Mouse (Mus musculus): Measurements from ENCODE around the gene Raet1e. TPM values are rescaled to one million over a fixed set of nuclear protein-coding genes. Genes with fewer than 3 reads are reported as not detected.
"Not testable (repeated sequence)": the region's sequence is repeated elsewhere in the genome, so short reads cannot be mapped to it uniquely, and the experiment has no call there.

Raet1e gene
- polyA plus RNA-seq, 1 experiment from 2014 or later = 5.7 TPM

- Histone ChIP-seq H3K9ac (no peak overlapping the region), H3K4me2 (replicated peaks) (no peak overlapping the region), H3K27me3 (replicated peaks) (no peaks in the 10 kb centered on the region), H3K36me3 (no peaks in the 10 kb centered on the region), H3K4me3 (replicated peaks) (no peak overlapping the region), H3K9me3 (no peaks in the 10 kb centered on the region), H3K27ac (no peak overlapping the region), H3K4me1 (replicated peaks) (no peaks in the 10 kb centered on the region)
- ATAC-seq = no peak
- WGBS = 80% methylated on average over 5 of the region's 5 CpGs
Measured at GRCm38 (mm10) chr10:22302344-22303057, 144.1 kb downstream of the Raet1e start.

- no peaks in the 10 kb centered on the region for H3K9me3 ChIP-seq
- WGBS = 86% methylated on average over 6 of the region's 6 CpGs
- ATAC-seq = no peak
Measured at GRCm38 (mm10) chr10:22303736-22304135, 145.4 kb downstream of the Raet1e start.

GRCm38 (mm10) chr10:22305801-22306200, 147.4 kb downstream of the Raet1e start:
- ATAC-seq = no peak
- Histone ChIP-seq H3K4me3 (replicated peaks) (no peak overlapping the region), H3K9me3 (no peaks in the 10 kb centered on the region), H3K4me1 (replicated peaks) (no peaks in the 10 kb centered on the region), H3K36me3 (no peaks in the 10 kb centered on the region), H3K27ac (no peak overlapping the region), H3K4me2 (replicated peaks) (no peak overlapping the region), H3K9ac (no peak overlapping the region), H3K27me3 (replicated peaks) (no peaks in the 10 kb centered on the region)
- 72% methylated on average over 4 of the region's 4 CpGs for WGBS

More at GRCm38 (mm10) chr10:22303736-22304135, 145.4 kb downstream of the Raet1e start:
- Histone ChIP-seq H3K4me2 (replicated peaks) (no peak overlapping the region), H3K4me3 (replicated peaks) (no peak overlapping the region), H3K9ac (no peak overlapping the region), H3K36me3 (no peaks in the 10 kb centered on the region), H3K4me1 (replicated peaks) (no peaks in the 10 kb centered on the region), H3K27me3 (replicated peaks) (no peaks in the 10 kb centered on the region), H3K27ac (no peak overlapping the region)

- no peak for ATAC-seq
- 38% methylated on average over 4 of the region's 4 CpGs for WGBS
- no peak overlapping the region for H3K9ac ChIP-seq
- H3K4me1 ChIP-seq (replicated peaks) = no peaks in the 10 kb centered on the region
- H3K27ac ChIP-seq = no peak overlapping the region
- H3K4me2 ChIP-seq (replicated peaks) = no peak overlapping the region
- H3K36me3 ChIP-seq = no peaks in the 10 kb centered on the region
- H3K27me3 ChIP-seq (replicated peaks) = no peaks in the 10 kb centered on the region
- no peaks in the 10 kb centered on the region for H3K9me3 ChIP-seq
- H3K4me3 ChIP-seq (replicated peaks) = no peak overlapping the region
Measured at GRCm38 (mm10) chr10:22306452-22306851, 148.1 kb downstream of the Raet1e start.

- Histone ChIP-seq H3K4me1 (replicated peaks) (no peaks in the 10 kb centered on the region), H3K4me2 (replicated peaks) (no peak overlapping the region), H3K4me3 (replicated peaks) (no peak overlapping the region), H3K36me3 (no peaks in the 10 kb centered on the region), H3K9me3 (no peaks in the 10 kb centered on the region), H3K27me3 (replicated peaks) (no peaks in the 10 kb centered on the region), H3K27ac (no peak overlapping the region), H3K9ac (no peak overlapping the region)
- ATAC-seq = no peak
- 68% methylated on average over 1 of the region's 1 CpGs for WGBS
Measured at GRCm38 (mm10) chr10:22308221-22308620, 149.9 kb downstream of the Raet1e start.

GRCm38 (mm10) chr10:22322858-22323257, 164.5 kb downstream of the Raet1e start:
- H3K4me1 ChIP-seq (replicated peaks) = no peaks in the 10 kb centered on the region
- no peak overlapping the region for H3K9ac ChIP-seq
- H3K27me3 ChIP-seq (replicated peaks) = no peaks in the 10 kb centered on the region
- H3K9me3 ChIP-seq = no peaks in the 10 kb centered on the region
- no peak overlapping the region for H3K4me3 ChIP-seq (replicated peaks)
- 90% methylated on average over 2 of the region's 2 CpGs for WGBS
- no peaks in the 10 kb centered on the region for H3K36me3 ChIP-seq
- H3K27ac ChIP-seq = no peak overlapping the region
- ATAC-seq = no peak
- H3K4me2 ChIP-seq (replicated peaks) = no peak overlapping the region

- not testable (repeated sequence) for H3K4me1 ChIP-seq (replicated peaks); H3K36me3 ChIP-seq; H3K9ac ChIP-seq; ATAC-seq; H3K9me3 ChIP-seq; H3K4me3 ChIP-seq (replicated peaks); H3K4me2 ChIP-seq (replicated peaks); H3K27me3 ChIP-seq (replicated peaks); H3K27ac ChIP-seq
- WGBS = 69% methylated on average over 4 of the region's 4 CpGs
Measured at GRCm38 (mm10) chr10:22345721-22346120, 187.4 kb downstream of the Raet1e start.

- ATAC-seq; H3K27ac ChIP-seq; H3K36me3 ChIP-seq; H3K4me3 ChIP-seq (replicated peaks); H3K27me3 ChIP-seq (replicated peaks); H3K4me2 ChIP-seq (replicated peaks); H3K9ac ChIP-seq; H3K4me1 ChIP-seq (replicated peaks); H3K9me3 ChIP-seq: not testable (repeated sequence)
- 76% methylated on average over 6 of the region's 6 CpGs for WGBS
Measured at GRCm38 (mm10) chr10:22353548-22354195, 195.3 kb downstream of the Raet1e start.

- 89% methylated on average over 2 of the region's 2 CpGs for WGBS
- H3K4me1 ChIP-seq (replicated peaks); ATAC-seq: not testable (repeated sequence)
Measured at GRCm38 (mm10) chr10:22354196-22354574, 195.8 kb downstream of the Raet1e start.

GRCm38 (mm10) chr10:22357373-22357772, 199.0 kb downstream of the Raet1e start:
- H3K36me3 ChIP-seq; H3K9me3 ChIP-seq; H3K4me2 ChIP-seq (replicated peaks); H3K4me1 ChIP-seq (replicated peaks); H3K9ac ChIP-seq; ATAC-seq; H3K27me3 ChIP-seq (replicated peaks); H3K27ac ChIP-seq; H3K4me3 ChIP-seq (replicated peaks): not testable (repeated sequence)
- 83% methylated on average over 1 of the region's 1 CpGs for WGBS

More at GRCm38 (mm10) chr10:22354196-22354574, 195.8 kb downstream of the Raet1e start:
- H3K4me2 ChIP-seq (replicated peaks); H3K27ac ChIP-seq; H3K36me3 ChIP-seq; H3K9ac ChIP-seq; H3K27me3 ChIP-seq (replicated peaks); H3K4me3 ChIP-seq (replicated peaks); H3K9me3 ChIP-seq: not testable (repeated sequence)

GRCm38 (mm10) chr10:22360252-22360651, 201.9 kb downstream of the Raet1e start, which contains the start of gene Raet1d:
Raet1d (plus strand) TSS chr10:22360552.
- not testable (repeated sequence) for H3K36me3 ChIP-seq; H3K9ac ChIP-seq; H3K4me3 ChIP-seq (replicated peaks); H3K27ac ChIP-seq; ATAC-seq; H3K4me1 ChIP-seq (replicated peaks); H3K27me3 ChIP-seq (replicated peaks); H3K9me3 ChIP-seq
- 68% methylated on average over 3 of the region's 3 CpGs for WGBS
- H3K4me2 ChIP-seq (replicated peaks) = peak within 1 kb of the TSS; percentile 43; the same call in 1 of the 2 replicates

- not testable (repeated sequence) for H3K4me3 ChIP-seq (replicated peaks); H3K9me3 ChIP-seq; H3K9ac ChIP-seq; H3K27me3 ChIP-seq (replicated peaks); H3K4me1 ChIP-seq (replicated peaks); H3K27ac ChIP-seq; ATAC-seq; H3K36me3 ChIP-seq; H3K4me2 ChIP-seq (replicated peaks)
- WGBS = 32% methylated on average over 2 of the region's 2 CpGs
Measured at GRCm38 (mm10) chr10:22360957-22361356, 202.6 kb downstream of the Raet1e start.
